Mouse (Mus musculus): Measurements from ENCODE around the gene Spop. TPM values are rescaled to one million over a fixed set of nuclear protein-coding genes. Genes with fewer than 3 reads are reported as not detected.

Spop gene
- total and polyA plus RNA-seq, 2 experiments from 2014 or later, result 34.5 to 142 TPM

- no peak overlapping the region for H3K27ac ChIP-seq (ENCODE audit: low read depth)
- 79% methylated on average over 10 of the region's 10 CpGs for WGBS
- ATAC-seq (ENCODE audit: insufficient read depth, low read depth), result no peak
- no peaks in the 10 kb centered on the region for H3K27me3 ChIP-seq (ENCODE audit: control insufficient read depth, insufficient read depth, low read length)
- H3K4me2 ChIP-seq (ENCODE audit: low read depth, low read length), result no peak overlapping the region
- H3K9me3 ChIP-seq (replicated peaks; ENCODE audit: control insufficient read depth, low read length), result no peaks in the 10 kb centered on the region
- no peak overlapping the region for H3K4me3 ChIP-seq (ENCODE audit: low read depth, low read length)
- no peaks in the 10 kb centered on the region for H3K4me1 ChIP-seq (ENCODE audit: control insufficient read depth, insufficient read depth)
- no peak for DNase-seq (ENCODE audit: low spot score)
- no peaks in the 10 kb centered on the region for H3K36me3 ChIP-seq (replicated peaks; ENCODE audit: control insufficient read depth, insufficient read depth, low read length)
- no peak overlapping the region for H3K9ac ChIP-seq (replicated peaks; ENCODE audit: low read depth, low read length)
- no peak for TF ChIP-seq EP300 (IDR thresholded peaks at IDR 0.05; ENCODE audit: low read depth)
- TF ChIP-seq CTCF (IDR thresholded peaks at IDR 0.05; ENCODE audit: low read depth), result no peak
Observed at GRCm38 (mm10) chr11:95409450-95410112, 4.3 kb upstream of the Spop start.

GRCm38 (mm10) chr11:95411453-95412013 is 2.3 kb upstream of the Spop start:
- 69% methylated on average over 6 of the region's 6 CpGs for WGBS
- H3K4me1 ChIP-seq (ENCODE audit: control insufficient read depth, insufficient read depth), result peaks cover 11% of the 10 kb centered on the region
- H3K27ac ChIP-seq (ENCODE audit: low read depth), result no peak overlapping the region
- H3K9me3 ChIP-seq (replicated peaks; ENCODE audit: control insufficient read depth, low read length), result no peaks in the 10 kb centered on the region
- H3K36me3 ChIP-seq (replicated peaks; ENCODE audit: control insufficient read depth, insufficient read depth, low read length), result no peaks in the 10 kb centered on the region
- DNase-seq (ENCODE audit: low spot score) (no peak), ATAC-seq (ENCODE audit: insufficient read depth, low read depth) (no peak)
- H3K9ac ChIP-seq (replicated peaks; ENCODE audit: low read depth, low read length), result no peak overlapping the region
- TF ChIP-seq CTCF (IDR thresholded peaks at IDR 0.05; ENCODE audit: low read depth) (no peak), EP300 (IDR thresholded peaks at IDR 0.05; ENCODE audit: low read depth) (no peak)
- H3K4me3 ChIP-seq (ENCODE audit: low read depth, low read length), result no peak overlapping the region
- no peaks in the 10 kb centered on the region for H3K27me3 ChIP-seq (ENCODE audit: control insufficient read depth, insufficient read depth, low read length)
- no peak overlapping the region for H3K4me2 ChIP-seq (ENCODE audit: low read depth, low read length)

- ATAC-seq (ENCODE audit: insufficient read depth, low read depth) (no peak), DNase-seq (ENCODE audit: low spot score) (no peak)
- H3K27ac ChIP-seq (ENCODE audit: low read depth), result no peak overlapping the region
- no peak overlapping the region for H3K4me3 ChIP-seq (ENCODE audit: low read depth, low read length)
- no peak overlapping the region for H3K9ac ChIP-seq (replicated peaks; ENCODE audit: low read depth, low read length)
- 91% methylated on average over 3 of the region's 3 CpGs for WGBS
- H3K4me2 ChIP-seq (ENCODE audit: low read depth, low read length), result no peak overlapping the region
- no peaks in the 10 kb centered on the region for H3K36me3 ChIP-seq (replicated peaks; ENCODE audit: control insufficient read depth, insufficient read depth, low read length)
- H3K27me3 ChIP-seq (ENCODE audit: control insufficient read depth, insufficient read depth, low read length), result no peaks in the 10 kb centered on the region
- H3K4me1 ChIP-seq (ENCODE audit: control insufficient read depth, insufficient read depth), result peaks cover 11% of the 10 kb centered on the region
- H3K9me3 ChIP-seq (replicated peaks; ENCODE audit: control insufficient read depth, low read length), result no peaks in the 10 kb centered on the region
- no peak for TF ChIP-seq EP300 (IDR thresholded peaks at IDR 0.05; ENCODE audit: low read depth)
- TF ChIP-seq CTCF (IDR thresholded peaks at IDR 0.05; ENCODE audit: low read depth), result no peak
Observed at GRCm38 (mm10) chr11:95412615-95413014, 1.3 kb upstream of the Spop start.

- Histone ChIP-seq H3K4me3 (ENCODE audit: low read depth, low read length) (peak overlapping the region; percentile 67), H3K27ac (ENCODE audit: low read depth) (peak overlapping the region; percentile 96), H3K4me1 (ENCODE audit: control insufficient read depth, insufficient read depth) (peaks cover 11% of the 10 kb centered on the region), H3K9ac (replicated peaks; ENCODE audit: low read depth, low read length) (peak overlapping the region; percentile 67), H3K4me2 (ENCODE audit: low read depth, low read length) (peak overlapping the region; percentile 68), H3K36me3 (replicated peaks; ENCODE audit: control insufficient read depth, insufficient read depth, low read length) (no peaks in the 10 kb centered on the region), H3K9me3 (replicated peaks; ENCODE audit: control insufficient read depth, low read length) (no peaks in the 10 kb centered on the region), H3K27me3 (ENCODE audit: control insufficient read depth, insufficient read depth, low read length) (no peaks in the 10 kb centered on the region)
- TF ChIP-seq EP300 (IDR thresholded peaks at IDR 0.05; ENCODE audit: low read depth) (no peak), CTCF (IDR thresholded peaks at IDR 0.05; ENCODE audit: low read depth) (peak; percentile 60)
- under 1% methylated on average over 28 of the region's 28 CpGs for WGBS
- DNase-seq (ENCODE audit: low spot score), result peak; percentile 98
- peak; percentile 87 for ATAC-seq (ENCODE audit: insufficient read depth, low read depth)
Observed at GRCm38 (mm10) chr11:95414536-95415161, 769 bp downstream of the Spop start.

- H3K9me3 ChIP-seq (replicated peaks; ENCODE audit: control insufficient read depth, low read length), result no peaks in the 10 kb centered on the region
- no peaks in the 10 kb centered on the region for H3K36me3 ChIP-seq (replicated peaks; ENCODE audit: control insufficient read depth, insufficient read depth, low read length)
- peak overlapping the region; percentile 96; the same call in 1 of the 2 replicates for H3K27ac ChIP-seq (ENCODE audit: low read depth)
- H3K4me1 ChIP-seq (ENCODE audit: control insufficient read depth, insufficient read depth), result peaks cover 11% of the 10 kb centered on the region
- H3K9ac ChIP-seq (replicated peaks; ENCODE audit: low read depth, low read length), result no peak overlapping the region
- H3K27me3 ChIP-seq (ENCODE audit: control insufficient read depth, insufficient read depth, low read length), result no peaks in the 10 kb centered on the region
- ATAC-seq (ENCODE audit: insufficient read depth, low read depth), result no peak
- DNase-seq (ENCODE audit: low spot score), result no peak
- H3K4me2 ChIP-seq (ENCODE audit: low read depth, low read length), result peak overlapping the region; percentile 68
- no peak for TF ChIP-seq CTCF (IDR thresholded peaks at IDR 0.05; ENCODE audit: low read depth)
- no peak for TF ChIP-seq EP300 (IDR thresholded peaks at IDR 0.05; ENCODE audit: low read depth)
- H3K4me3 ChIP-seq (ENCODE audit: low read depth, low read length), result peak overlapping the region; percentile 15; the same call in 1 of the 2 replicates
Observed at GRCm38 (mm10) chr11:95415931-95416330, 2.1 kb downstream of the Spop start.

Measured in heart, postnatal 0 days (tissue).